Mouse (Mus musculus): Measurements from ENCODE around the gene E2f2.

The E2f2 gene

DNA sequence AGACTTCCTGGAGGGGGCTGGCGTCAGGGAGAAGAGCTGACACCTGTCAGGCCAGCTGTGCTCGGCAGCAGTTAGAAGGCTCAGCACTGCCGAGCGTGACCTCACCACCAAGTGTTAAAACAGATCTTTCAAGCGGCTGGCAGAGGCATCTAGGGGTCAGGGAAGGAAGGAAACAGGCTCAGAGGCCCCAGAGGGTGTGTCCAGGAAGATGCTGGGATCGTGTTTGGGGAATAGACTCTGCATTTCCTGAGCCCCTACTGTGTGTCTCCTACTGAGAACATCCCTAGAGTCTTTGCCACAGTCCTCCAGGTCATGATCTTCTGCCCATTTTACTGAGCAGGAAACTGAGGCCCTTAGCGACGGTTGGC is 5.0 kb downstream of the E2f2 start:
- DNase-seq: no peak

DNA sequence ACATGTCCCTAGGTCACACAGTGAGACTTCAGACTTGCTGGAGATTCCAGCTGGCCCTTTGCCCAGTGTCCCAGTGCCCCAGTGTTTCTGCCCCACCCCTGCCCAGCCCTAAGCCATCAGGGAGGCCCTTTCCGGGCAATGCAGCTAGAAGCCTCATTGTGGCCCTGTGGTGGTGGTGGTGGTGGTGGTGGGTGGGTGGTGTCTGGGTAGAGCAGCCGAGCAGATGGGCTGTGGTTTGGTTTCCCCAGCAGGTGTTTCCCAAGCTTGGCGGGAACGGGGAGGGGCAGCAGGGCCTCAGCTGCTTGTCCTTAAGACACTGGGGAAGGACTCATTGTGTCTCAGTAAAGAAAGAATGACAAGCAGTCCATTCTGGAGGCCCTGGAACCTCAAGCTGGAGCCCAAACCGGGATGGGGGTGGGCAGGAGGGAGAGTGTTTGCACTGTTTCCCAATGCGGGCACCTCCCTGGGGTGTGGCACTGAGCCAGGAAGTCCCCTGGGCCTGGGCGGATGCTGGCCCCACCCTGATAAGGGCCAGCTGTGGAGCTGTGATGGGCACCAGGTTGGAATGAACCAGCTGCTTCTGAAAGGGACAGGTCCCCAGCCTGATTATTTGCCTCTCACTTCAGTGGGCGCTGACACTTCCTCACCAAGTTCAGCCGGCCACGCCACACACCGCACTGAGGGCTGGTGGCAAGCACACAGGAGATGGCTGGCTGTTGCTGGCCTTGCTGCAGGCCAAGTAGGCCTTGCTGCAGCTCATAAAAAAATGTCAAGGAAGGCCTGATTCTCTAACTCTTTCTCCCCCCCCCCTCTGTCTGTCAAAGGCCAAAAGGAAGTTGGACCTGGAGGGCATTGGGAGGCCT is 5.6 kb downstream of the E2f2 start:
- DNase-seq: peak in 1 of 2 experiments; percentile 23

DNA sequence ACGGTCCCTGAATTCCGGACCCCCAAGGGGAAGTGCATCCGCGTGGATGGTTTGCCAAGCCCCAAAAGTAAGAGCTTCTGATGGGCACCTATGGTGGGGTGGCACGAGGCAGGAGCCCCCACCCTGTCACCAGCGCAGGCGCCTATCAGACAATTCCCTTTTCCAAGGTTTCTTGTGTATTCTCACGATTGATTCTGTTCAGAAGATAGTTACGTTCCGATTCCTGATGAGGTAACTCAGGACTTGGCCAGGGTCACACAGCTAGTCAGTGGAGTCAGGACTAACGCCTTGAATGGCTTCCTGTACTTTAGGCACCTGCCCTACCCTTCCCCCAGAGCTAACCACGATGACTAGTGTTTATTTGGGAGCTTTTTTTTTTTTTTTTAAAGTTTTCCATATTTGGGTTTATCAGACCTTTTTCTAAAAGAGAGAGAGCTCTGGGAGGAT is 6.3 kb downstream of the E2f2 start:
- DNase-seq: no peak

DNA sequence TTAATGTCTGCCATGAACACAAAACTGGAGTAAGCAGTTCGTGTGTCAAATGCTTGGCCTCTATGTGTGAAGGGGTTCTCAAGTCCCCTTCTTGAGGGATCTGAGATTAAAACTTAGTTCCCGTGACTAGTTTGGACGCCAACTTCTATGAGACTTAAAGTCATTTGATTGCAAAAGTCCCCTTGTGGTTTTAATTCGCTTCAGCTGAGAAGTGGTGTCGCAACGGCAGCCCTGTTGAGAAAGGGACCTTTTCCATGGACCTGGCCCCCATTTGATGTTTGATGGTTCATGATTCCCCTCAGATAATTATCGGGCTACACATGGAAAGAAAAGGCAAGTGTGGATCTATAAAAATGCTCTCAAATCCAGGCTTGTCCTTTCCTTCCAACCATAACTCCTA is 7.3 kb downstream of the E2f2 start:
- DNase-seq: no peak

DNA sequence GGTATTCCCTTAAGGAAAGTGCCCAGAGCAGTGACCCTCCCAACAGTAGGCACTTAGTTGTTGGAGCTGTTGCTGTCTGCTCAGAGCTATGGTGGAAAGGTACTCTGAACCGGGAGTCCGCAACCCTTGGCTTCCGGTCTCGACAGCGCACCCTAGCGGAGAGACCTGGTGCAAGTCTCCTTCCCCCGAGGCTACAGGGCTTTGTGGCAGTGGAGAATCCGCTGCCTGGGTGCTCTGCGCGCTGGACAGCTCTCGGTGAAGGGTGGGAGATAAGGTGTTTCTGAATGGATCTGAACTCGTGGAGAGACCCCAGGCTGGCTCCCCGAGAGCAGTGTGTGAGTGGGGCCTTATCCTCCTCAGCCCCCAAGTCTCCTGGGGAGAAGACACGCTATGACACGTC is 7.8 kb downstream of the E2f2 start:
- DNase-seq: peak; percentile 70 to 84

DNA sequence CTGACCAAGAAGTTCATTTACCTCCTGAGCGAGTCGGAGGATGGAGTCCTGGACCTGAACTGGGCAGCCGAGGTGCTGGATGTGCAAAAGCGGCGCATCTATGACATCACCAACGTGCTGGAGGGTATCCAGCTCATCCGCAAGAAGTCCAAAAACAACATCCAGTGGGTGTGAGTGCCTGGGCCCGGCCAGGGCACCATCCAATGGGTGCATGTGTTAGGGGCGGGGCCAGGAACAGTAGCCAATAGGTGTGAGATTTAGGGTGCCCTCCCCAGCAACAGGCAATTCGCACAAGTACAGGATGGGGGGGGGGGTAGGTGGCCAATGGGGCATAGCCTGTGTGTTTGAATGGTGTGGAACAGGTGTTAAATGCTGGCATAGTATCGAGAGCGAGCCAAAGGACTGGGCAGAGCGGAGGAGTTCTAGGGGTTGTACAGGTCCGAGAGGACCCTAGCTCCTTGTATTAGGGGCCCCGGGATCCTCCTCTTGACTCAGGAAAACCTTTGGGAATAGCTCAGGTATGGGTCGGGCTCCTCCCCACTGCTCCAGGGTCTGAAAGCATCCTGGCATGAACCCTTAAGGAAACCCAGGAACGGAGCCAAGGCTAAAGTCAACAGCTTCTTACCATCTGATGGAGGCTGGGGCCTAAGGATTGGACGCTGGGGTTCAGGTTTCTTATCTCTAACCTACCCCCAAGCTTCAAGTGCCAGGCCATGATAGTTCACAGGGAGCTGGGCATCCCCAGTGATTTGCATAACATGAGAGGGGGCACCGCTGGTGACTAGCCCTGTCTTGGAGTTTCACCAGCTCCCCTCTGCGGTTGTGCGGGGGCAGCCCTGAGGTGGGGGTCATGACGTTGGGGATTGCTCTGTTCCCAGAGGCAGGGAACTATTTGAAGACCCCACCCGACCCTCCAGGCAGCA is 8.5 kb downstream of the E2f2 start:
- DNase-seq: peak; percentile 78 to 87

DNA sequence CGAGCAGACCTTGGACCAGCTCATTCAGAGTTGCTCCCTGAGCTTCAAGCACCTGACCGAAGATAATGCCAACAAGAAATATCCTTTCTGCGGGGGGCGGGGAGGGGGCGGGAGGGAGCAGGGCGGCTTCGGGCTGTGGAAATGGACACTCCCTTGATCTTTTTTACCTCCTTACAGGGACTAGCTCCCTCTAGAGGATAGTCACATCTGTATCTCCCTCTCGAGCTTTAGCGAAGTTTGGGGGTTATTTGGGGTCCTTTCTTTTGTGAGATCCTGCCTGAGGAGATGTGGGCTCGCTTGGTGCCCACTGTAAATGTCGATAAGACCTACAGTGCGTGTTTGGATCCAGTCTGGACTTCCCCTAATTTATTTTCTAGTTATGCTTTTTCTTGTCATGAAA is 9.2 kb downstream of the E2f2 start:
- no peak for DNase-seq

DNA sequence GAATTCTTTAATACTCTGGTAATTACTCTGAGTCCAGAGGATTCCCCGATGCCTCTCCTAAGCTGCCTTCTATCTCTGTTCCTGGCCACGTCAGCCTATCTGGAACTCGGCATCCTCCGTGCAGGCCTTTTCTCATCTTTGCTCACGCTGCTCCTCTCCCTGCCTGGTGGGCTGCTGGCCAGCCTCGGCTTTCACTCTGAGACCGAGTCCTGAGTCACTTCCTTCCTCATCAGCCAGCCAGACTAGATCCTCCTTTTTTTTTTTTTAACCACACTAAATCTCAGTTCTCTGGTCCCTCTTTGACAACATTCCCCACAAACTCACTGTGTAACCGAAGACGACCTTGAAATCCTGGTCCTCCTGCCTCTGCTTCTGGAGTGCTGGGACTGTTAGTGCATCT is 13.2 kb downstream of the E2f2 start:
- no peak for DNase-seq

DNA sequence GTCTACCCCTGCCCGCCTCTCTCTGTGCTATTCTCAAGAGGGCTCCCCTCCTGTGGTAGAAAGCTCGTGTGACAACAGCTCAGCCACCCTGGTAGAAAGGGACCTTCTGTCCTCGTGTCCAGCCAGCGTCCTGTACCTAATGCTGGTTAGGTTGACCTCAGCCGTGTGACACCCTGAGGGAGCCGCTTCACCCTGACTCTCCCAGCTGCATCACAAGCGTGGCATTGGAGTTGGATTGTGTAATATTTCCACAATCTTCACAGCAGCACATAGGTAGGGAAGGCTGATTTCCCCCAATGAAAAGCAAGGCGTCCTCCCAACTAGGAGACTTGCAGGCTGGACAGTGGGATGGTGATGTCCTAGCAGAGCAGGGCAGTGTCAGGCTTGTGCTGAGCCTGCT is 14.1 kb downstream of the E2f2 start:
- DNase-seq: no peak

DNA sequence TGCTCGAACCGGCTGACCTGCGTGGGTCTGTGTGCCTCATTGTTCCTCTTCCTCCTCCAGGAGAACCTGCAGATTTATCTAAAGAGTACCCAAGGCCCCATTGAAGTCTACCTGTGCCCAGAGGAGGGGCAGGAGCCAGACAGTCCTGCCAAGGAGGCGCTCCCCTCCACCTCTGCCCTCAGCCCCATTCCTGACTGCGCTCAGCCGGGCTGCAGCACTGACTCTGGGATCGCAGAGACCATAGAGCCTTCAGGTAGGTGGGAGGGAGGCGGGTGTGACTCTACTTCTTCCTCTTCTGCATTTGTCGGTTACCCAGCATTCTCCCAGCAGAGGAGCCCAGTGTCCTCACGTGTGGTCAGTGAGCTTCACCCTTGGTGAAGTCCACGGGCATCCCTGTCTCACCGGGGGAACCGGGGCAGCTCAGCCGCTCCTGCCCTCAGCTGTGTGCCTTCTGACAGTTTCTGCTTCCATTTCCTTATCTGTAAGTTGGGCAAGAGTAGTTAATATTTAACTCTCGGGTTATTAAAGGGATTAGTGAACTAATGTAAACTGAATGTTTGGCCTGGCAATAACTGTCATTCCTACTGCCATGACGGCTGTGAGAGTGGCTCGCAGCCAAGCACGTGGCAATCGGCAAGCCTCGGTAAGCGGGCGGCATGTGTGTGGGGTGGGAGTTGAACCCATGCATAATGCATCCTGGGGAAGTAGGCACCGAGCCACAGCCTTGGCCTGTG is 14.7 kb downstream of the E2f2 start:
- peak in 1 of 2 experiments; percentile 33 for DNase-seq

DNA sequence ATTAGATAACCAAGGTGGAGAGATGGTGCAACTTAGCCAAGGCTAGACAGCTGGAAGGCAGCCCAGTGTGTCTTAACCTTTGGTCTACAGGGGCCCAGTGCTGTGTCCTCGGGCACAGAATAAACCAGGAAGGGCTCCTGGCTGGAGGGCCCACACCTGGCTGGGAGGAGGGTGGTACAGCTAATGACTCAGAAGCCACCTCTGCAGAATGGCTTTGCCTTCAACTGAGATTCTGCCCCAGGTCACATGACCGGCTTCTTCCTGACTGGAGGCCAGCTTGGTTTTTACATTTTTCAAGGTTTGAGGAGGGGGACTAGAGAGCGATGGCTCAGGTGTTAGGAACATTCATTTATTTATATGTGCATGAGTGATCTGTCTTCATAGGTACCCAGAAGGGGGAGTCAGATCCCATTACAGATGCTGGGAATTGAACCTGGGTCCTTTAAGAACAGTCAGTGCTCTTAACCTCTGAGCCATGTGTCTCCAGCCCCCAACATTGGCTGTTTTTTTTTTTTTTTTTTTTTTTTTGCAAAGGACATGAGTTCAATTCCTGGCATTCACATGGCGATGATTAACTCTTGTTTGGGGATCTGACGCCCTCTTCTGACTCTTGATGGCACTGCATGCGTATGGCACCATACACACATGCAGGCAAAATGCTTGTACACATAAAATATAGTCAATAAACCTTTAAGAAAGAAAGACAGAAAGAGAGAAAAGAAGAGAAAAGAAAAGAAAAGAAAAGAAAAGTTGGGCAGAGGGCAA is 17.0 kb downstream of the E2f2 start:
- DNase-seq: no peak

DNA sequence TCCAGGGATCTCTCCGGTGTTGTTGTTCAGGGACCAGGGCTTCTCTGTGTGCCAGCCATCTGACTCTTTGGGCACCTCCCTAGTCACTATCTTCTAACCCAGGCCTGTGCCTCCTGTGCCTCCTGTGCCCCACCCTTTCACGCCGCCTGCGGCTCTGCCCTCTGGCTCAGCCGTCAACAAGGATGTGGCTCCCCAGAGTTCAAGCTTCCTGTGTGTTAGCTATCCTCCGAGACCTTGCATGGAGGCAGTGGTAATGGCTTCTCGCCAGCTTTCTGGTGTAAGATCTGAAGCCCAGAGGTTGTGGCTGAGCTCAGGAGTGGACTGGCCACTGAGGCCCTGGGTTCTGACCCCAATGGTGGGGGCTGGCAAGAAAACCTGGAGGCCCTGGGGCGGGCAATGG is 17.7 kb downstream of the E2f2 start:
- no peak for DNase-seq

DNA sequence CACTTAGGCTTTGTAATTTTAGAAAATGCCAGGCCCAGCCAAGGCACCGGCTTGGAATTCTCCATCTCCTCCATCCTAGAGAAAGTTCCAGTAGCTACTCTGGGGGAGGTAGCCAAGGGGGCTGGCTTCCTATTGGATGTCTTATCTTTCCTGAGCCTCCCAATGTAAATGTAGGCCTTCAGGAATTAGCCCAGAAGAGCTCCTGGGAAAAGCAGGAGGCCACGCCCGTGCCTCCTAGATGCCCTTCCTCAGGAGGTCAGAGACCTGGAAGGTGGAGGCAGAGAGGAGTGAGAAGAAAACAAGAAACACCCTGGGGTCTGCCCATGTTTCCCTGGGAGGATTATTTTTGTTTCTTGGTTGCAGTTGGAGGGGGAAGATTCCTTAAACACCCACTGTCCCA is 21.4 kb downstream of the E2f2 start:
- DNase-seq: no peak

DNA sequence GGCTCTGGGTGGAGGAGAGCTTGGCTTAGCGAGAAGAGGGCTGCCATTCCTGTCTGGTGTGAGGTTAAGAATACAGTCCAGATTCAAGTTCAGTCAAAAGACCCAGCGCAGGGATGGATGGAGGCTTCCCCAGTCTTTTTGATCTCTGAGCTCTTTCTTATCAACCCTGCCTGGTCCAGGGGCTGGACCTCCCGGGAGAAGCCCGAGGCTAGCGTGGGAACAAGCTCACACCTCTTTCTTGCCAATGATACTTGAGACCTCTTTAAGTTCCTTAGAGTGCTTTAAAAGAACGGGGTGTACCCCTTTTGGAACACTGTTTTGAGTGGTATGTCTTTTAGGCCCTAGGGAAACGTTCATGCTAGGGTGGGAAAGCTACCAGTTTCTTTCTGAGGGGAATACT is 22.8 kb downstream of the E2f2 start:
- DNase-seq: no peak

DNA sequence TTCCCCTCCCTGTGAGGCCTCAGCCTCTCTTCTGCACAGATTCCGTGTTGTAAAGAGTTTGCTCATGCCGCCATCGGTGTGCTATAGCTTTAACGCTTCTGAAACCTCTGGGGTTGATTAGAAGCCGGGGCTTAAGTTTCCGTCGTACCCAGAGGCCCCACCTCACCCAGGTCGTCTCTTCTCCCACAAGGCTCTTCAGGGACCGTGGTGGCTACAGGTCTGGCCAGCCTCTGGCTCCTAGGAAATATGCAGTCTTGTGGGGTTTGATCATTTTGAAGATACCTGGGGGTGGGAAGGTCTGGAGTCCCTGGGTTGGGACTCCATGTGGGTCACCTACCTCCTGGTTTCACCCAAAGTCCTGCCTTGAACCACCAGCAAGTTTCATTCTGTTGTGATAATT is 23.4 kb downstream of the E2f2 start:
- DNase-seq: no peak

DNA sequence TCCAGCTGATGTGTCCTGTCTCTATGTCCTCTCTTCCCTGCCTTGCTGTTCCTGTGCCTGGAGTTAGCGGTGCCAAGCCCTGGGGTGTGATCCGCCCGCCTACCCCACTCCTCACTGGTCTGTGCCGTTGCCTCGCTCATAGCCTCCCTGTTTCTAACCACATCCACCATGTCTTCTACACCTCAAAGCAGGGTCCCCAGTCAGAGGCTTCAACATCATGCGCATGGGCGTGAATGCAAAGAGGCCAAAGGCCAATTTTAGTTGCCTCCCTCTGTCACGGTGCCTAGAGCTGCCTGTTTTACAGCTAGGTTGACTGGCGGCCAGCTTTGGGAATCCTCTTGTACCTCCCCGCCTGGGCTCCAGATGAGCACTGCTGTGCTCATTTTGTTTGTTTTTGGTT is 24.0 kb downstream of the E2f2 start:
- no peak for DNase-seq

DNA sequence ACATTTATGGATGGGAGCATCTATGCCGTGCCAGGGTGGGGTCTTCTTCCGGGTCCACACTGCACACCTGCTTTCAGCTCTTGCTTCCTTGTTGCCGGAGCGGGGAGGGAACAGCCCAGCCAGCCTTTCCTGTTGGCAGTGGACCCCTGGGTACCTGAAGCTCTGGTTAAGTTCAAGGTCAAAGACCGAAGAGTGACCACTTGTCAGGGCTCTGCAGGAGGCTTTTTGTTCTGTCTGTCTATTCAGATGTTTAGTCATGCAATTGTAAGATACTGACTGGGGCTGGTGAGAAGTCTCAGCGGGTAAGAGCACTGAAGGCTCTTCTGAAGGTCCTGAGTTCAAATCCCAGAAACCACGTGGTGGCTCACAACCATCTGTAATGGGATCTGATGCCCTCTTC is 26.7 kb downstream of the E2f2 start:
- no peak for DNase-seq

DNA sequence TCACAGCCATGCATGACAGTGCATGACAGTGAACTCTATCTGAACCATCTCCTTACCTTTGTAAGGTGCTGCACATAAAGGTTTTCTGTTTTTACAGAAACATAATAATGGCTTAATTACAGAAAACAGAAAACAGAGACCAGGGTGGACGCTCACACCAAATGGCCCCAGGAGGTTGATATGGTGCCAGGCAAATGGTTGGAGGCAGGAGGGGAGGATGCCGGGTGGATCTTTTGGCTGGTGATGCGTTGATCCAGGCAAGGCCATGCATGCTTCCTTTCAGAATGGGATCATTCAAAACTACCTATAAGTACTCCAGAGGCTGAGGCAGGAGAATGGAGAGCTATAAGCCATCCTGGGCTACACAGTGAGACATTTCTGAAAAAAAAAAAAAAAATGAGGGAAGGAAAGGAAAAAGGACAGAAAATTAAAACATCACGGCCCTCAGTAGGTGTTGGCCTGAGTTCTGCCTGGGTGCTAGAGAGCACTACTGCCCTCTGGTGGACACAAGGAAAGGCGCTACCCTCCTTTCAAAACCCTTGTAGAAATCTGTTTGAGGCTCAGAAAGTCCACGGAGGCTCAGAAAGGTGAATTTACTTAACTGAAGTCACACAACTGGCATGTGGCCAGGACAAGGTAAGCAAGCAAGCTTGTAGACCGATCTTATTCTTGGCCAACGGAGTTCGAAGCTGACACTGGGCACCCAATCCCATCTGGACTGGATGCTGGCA is 27.5 kb downstream of the E2f2 start:
- peak; percentile 34 to 62 for DNase-seq

DNA sequence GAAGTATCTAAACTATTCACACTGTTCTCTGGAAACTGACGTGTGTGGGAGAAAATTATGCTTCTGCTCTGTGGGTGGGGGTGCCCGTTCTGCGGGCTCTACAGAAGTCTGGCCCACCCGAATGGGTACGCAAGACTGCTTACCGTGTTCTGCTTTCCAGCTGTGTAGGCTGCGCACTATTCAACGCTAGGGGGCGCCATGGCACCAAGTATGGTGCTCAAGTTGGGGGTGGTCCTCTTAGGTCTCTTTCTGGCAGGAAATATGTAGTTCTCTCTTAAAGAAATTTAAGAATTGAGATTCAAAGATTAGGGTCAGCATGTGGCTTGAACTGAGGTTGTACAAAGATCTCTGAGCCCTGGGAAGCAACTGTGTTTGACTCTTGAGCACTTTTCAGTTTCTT is 30.3 kb downstream of the E2f2 start:
- peak in 1 of 2 experiments; percentile 66 for DNase-seq

DNA sequence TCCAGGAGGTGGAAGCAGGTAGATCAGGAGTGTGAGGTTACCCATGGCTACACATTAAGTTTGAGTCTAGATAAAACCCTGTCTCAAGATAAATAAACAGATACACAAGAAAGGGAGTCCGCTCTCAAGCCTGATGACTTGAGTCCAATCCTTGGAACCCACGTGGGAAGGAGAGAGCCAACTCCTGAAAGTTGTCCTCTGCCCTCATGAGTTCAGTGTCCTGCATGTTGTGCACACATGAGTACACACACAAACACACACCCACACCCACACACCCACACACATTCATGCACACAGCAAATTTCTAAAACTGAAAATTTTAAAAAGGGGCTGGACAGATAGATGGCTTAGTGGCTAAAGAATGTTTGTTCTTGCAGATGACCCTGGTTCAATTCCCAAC is 32.6 kb downstream of the E2f2 start:
- DNase-seq: no peak

DNA sequence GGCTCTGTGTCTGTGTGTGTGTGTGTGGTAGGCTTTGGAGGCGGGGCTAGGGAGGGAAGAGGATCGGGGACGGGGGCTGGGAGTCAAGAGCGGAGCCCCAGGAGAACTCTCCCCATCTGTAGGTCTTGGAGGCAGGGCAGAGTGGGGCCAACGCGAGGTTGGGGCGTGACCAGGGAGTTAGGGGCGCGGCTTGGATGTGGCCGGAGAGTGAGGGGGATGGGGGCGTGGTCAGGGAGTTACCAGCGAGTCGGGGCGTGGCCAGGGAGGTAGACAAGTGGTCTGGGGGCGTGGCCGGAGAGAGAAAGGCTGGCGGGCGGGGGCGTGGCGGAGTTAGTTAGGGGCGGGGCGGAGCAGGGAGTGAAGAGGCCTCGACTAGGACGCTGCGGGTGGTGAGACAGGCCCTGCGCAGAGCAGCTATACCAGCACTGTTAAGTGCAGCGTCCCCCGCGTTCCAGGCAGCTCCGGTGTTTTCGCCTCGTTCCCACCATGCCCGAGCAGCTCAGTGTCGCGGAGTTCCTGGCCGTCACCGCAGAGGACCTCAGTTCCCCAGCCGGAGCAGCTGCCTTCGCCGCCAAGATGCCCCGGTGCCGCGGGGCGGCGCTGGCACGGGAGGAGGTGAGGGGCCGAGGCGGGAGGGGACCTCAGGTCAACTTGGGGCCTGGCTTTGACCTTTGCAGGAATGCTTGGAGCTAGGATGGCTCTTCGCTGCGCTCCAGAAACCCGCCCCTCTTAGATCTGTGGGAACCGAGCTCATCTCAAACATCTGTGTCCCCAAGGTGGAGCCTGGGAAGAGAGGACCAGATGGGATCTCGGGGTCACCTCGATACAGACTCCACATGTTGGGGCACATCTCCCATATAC is 34.1 kb downstream of the E2f2 start, which contains the start of gene Asap3:
TSS of gene Asap3 (plus strand) at position 333 of the 861 bp plus-strand sequence.
- DNase-seq: peak; percentile 61 to 86
